Mouse (Mus musculus) MEL (cell line): ENCODE results near the gene Neu1.

Experiments
- CTCF ChIP-seq, 3 experiments: IDR thresholded peaks in 2 of 3; conservative IDR thresholded peaks in 1 of 3; 2 replicates each; pipeline ENCODE4 v1.5.1; 2011 to 2012; ENCODE audit warnings: low read length in 3 of 3, low read depth in 2 of 3, mild to moderate bottlenecking in 2 of 3, improper control_type of control experiment in 1 of 3, inconsistent platforms in 1 of 3, mixed read lengths in 1 of 3, moderate library complexity in 1 of 3; ENCODE audit not compliant: control insufficient read depth in 1 of 3, insufficient read depth in 1 of 3, poor library complexity in 1 of 3, severe bottlenecking in 1 of 3
- GABPA ChIP-seq: IDR thresholded peaks from 2 replicates; pipeline ENCODE4 v1.6.1; 2012; ENCODE audit warnings: low read depth, mild to moderate bottlenecking, inconsistent platforms, low read length, improper control_type of control experiment, moderate library complexity
- HCFC1 ChIP-seq: IDR thresholded peaks from 2 replicates; pipeline ENCODE4 v1.6.1; 2012; ENCODE audit warnings: low read depth, mild to moderate bottlenecking, inconsistent platforms, low read length, improper control_type of control experiment, moderate library complexity
- MAX ChIP-seq: IDR thresholded peaks from 2 replicates; pipeline ENCODE4 v1.6.1; 2011; ENCODE audit warnings: low read length, improper control_type of control experiment
- MXI1 ChIP-seq: IDR thresholded peaks from 2 replicates; pipeline ENCODE4 v1.6.1; 2011; ENCODE audit warnings: mild to moderate bottlenecking, low read depth, low read length, improper control_type of control experiment
- POLR2AphosphoS2 ChIP-seq: IDR thresholded peaks from 2 replicates; pipeline ENCODE4 v1.6.1; 2011; ENCODE audit warnings: low read length, improper control_type of control experiment
- TBP ChIP-seq: IDR thresholded peaks from 2 replicates; pipeline ENCODE4 v1.8.0; 2011; ENCODE audit warnings: low read depth, low read length, improper control_type of control experiment
- USF2 ChIP-seq, 2 experiments: IDR thresholded peaks; 2 replicates each; pipeline ENCODE4 v1.6.1; 2011 to 2012; ENCODE audit warnings: improper control_type of control experiment in 2 of 2, low read length in 2 of 2, borderline replicate concordance in 1 of 2, inconsistent platforms in 1 of 2, low read depth in 1 of 2, mild to moderate bottlenecking in 1 of 2; ENCODE audit not compliant: insufficient read depth in 1 of 2
- ZNF384 ChIP-seq: IDR thresholded peaks from 2 replicates; pipeline ENCODE4 v1.6.1; 2012; ENCODE audit warnings: low read depth, mild to moderate bottlenecking, inconsistent platforms, low read length, improper control_type of control experiment

DNA sequence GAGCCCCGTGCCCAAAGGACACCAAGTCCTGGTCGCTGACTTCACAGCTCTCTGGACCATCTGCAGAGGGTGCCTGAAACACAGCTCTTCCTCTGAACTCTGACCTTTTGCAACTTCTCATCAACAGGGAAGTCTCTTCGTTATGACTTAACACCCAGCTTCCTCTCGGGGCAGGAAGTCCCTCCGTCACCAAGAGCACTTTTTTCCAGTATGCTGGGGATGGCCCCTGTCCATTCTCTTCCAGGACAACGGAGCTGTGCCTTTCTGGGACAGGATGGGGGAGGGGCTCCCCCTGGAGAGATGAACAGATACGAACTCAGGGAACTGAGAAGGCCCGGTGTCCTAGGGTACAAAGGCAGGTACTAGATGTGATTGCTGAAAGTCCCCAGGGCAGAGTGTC, 3.8 kb downstream of the Neu1 start:
- no peak for TF ChIP-seq HCFC1
- TF ChIP-seq TBP: no peak
- no peak for TF ChIP-seq ZNF384
- no peak for TF ChIP-seq CTCF (IDR thresholded peaks at IDR 0.05 in 2 of 3, conservative IDR thresholded peaks at IDR 0.05 in 1 of 3; ENCODE audit: control insufficient read depth in 1 of 3, insufficient read depth in 1 of 3, low read depth in 2 of 3, low read length in 3 of 3, poor library complexity in 1 of 3, severe bottlenecking in 1 of 3)
- TF ChIP-seq MAX: no peak
- no peak for TF ChIP-seq MXI1
- TF ChIP-seq POLR2AphosphoS2: no peak
- no peak for TF ChIP-seq USF2 (IDR thresholded peaks at IDR 0.05; ENCODE audit: borderline replicate concordance in 1 of 2, insufficient read depth in 1 of 2, low read depth in 1 of 2, low read length in 2 of 2)
- no peak for TF ChIP-seq GABPA
